Mouse (Mus musculus) activated CD4-positive, CD25-positive, alpha-beta regulatory T cell, adult 4 months (primary cell): Measurements from ENCODE around the gene Rabgap1l. TPM values are rescaled to one million over a fixed set of nuclear protein-coding genes. Genes with fewer than 3 reads are reported as not detected.

ENCODE experiments used
- ATAC-seq: one replicate; pipeline ENCODE4 v1.8.0; 2017
- polyA plus RNA-seq, 2 experiments: library from polyadenylated mRNA; unstranded; fragments of 100-300 nt; shearing (Covaris generic); gene quantifications; one replicate each; pipeline ENCODE4 v1.2.1; 2017

The Rabgap1l gene
- polyA plus RNA-seq, 2 experiments from 2014 or later: 250 to 264 TPM

- ATAC-seq: no peak
Observed at GRCm38 (mm10) chr1:160594066-160594465, 198.9 kb downstream of the Rabgap1l start.

GRCm38 (mm10) chr1:160588911-160589590 lies 204.0 kb downstream of the Rabgap1l start:
- ATAC-seq: no peak

GRCm38 (mm10) chr1:160579309-160580233 lies 213.4 kb downstream of the Rabgap1l start:
- no peak for ATAC-seq

- no peak for ATAC-seq
Observed at GRCm38 (mm10) chr1:160576124-160576523, 216.9 kb downstream of the Rabgap1l start.

GRCm38 (mm10) chr1:160574039-160574438 lies 219.0 kb downstream of the Rabgap1l start:
- no peak for ATAC-seq

GRCm38 (mm10) chr1:160566458-160566857 lies 226.6 kb downstream of the Rabgap1l start:
- no peak for ATAC-seq

- no peak for ATAC-seq
Observed at GRCm38 (mm10) chr1:160561381-160561780, 231.6 kb downstream of the Rabgap1l start.

GRCm38 (mm10) chr1:160550636-160551035 lies 242.4 kb downstream of the Rabgap1l start:
- ATAC-seq: no peak

GRCm38 (mm10) chr1:160547934-160548876 lies 244.8 kb downstream of the Rabgap1l start:
- ATAC-seq: no peak

GRCm38 (mm10) chr1:160535649-160536048 lies 257.4 kb downstream of the Rabgap1l start:
- ATAC-seq: no peak

- ATAC-seq: no peak
Observed at GRCm38 (mm10) chr1:160534571-160535335, 258.3 kb downstream of the Rabgap1l start.

GRCm38 (mm10) chr1:160533209-160533820 lies 259.7 kb downstream of the Rabgap1l start:
- ATAC-seq: no peak

GRCm38 (mm10) chr1:160531402-160531801 lies 261.6 kb downstream of the Rabgap1l start:
- no peak for ATAC-seq

- no peak for ATAC-seq
Observed at GRCm38 (mm10) chr1:160521918-160522317, 271.1 kb downstream of the Rabgap1l start.

GRCm38 (mm10) chr1:160520665-160521064 lies 272.3 kb downstream of the Rabgap1l start:
- ATAC-seq: no peak

GRCm38 (mm10) chr1:160519896-160520465 lies 273.0 kb downstream of the Rabgap1l start:
- ATAC-seq: no peak

- no peak for ATAC-seq
Observed at GRCm38 (mm10) chr1:160518552-160518951, 274.5 kb downstream of the Rabgap1l start.

- ATAC-seq: no peak
Observed at GRCm38 (mm10) chr1:160507766-160508165, 285.2 kb downstream of the Rabgap1l start.

- ATAC-seq: no peak
Observed at GRCm38 (mm10) chr1:160496906-160497577, 296.0 kb downstream of the Rabgap1l start.

GRCm38 (mm10) chr1:160485731-160486130 lies 307.3 kb downstream of the Rabgap1l start:
- ATAC-seq: no peak
